Mouse (Mus musculus): ENCODE data around the gene Ablim1. TPM values are rescaled to one million over a fixed set of nuclear protein-coding genes. Genes with fewer than 3 reads are reported as not detected.

Ablim1 gene
- polyA plus RNA-seq, 1 experiment from 2014 or later: 26.6 TPM

GRCm38 (mm10) chr19:57182938-57183720 lies 131.6 kb downstream of the Ablim1 start:
- Histone ChIP-seq H3K4me2 (replicated peaks) (no peak overlapping the region), H3K4me1 (no peaks in the 10 kb centered on the region), H3K9me3 (replicated peaks) (no peaks in the 10 kb centered on the region), H3K27me3 (no peaks in the 10 kb centered on the region), H3K27ac (no peak overlapping the region), H3K9ac (no peak overlapping the region), H3K36me3 (no peaks in the 10 kb centered on the region), H3K4me3 (no peak overlapping the region)
- no peak for ATAC-seq (ENCODE audit: low FRiP score)
- WGBS: 89% methylated on average over 13 of the region's 13 CpGs

DNA sequence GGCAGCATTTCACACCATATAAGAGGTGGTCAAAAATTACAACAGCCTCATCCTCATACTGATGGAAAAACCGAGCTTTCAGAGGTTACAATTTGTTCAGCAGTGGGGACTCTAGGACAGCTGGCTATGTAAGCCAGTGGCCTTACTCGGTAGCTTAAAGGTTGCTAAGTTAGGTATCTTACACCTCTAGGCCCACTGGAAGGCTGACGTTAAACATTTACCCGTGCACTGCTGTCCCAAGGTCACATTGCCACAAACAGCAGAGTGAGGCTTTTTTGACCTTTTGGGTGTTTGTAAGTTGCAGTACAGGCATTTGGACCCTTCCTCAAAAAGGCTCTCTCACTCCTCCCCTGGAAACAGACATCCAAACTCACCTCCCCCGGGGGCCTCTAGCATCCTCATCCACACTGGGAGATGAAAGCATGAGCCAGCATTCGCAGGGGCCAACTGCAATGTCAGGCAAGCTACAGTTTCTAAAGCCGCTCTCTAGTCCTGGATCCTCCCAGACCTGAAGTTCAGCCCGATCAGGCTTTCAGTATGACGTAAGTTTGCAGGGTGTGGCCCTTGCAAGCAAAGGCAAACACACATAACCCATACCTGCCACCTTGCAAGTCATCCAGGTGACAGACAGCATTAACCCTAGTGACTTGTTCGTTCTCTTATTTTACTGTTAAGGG lies 132.7 kb downstream of the Ablim1 start:
- no peak overlapping the region for H3K4me2 ChIP-seq (replicated peaks)
- no peak for ATAC-seq (ENCODE audit: low FRiP score)
- no peak overlapping the region for H3K9ac ChIP-seq
- no peak overlapping the region for H3K27ac ChIP-seq
- no peak overlapping the region for H3K4me3 ChIP-seq
- H3K36me3 ChIP-seq: no peaks in the 10 kb centered on the region
- H3K9me3 ChIP-seq (replicated peaks): no peaks in the 10 kb centered on the region
- 85% methylated on average over 10 of the region's 10 CpGs for WGBS
- H3K4me1 ChIP-seq: no peaks in the 10 kb centered on the region
- H3K27me3 ChIP-seq: no peaks in the 10 kb centered on the region

- Histone ChIP-seq H3K4me2 (replicated peaks) (no peak overlapping the region), H3K36me3 (no peaks in the 10 kb centered on the region), H3K9me3 (replicated peaks) (no peaks in the 10 kb centered on the region), H3K4me1 (no peaks in the 10 kb centered on the region), H3K9ac (no peak overlapping the region), H3K4me3 (no peak overlapping the region), H3K27me3 (no peaks in the 10 kb centered on the region), H3K27ac (no peak overlapping the region)
- WGBS: 94% methylated on average over 6 of the region's 6 CpGs
- no peak for ATAC-seq (ENCODE audit: low FRiP score)
These were observed 133.4 kb downstream of the Ablim1 start for GRCm38 (mm10) chr19:57181317-57181716.

GRCm38 (mm10) chr19:57180908-57181307 lies 133.8 kb downstream of the Ablim1 start:
- Histone ChIP-seq H3K4me2 (replicated peaks) (no peak overlapping the region), H3K36me3 (no peaks in the 10 kb centered on the region), H3K9me3 (replicated peaks) (no peaks in the 10 kb centered on the region), H3K27me3 (no peaks in the 10 kb centered on the region), H3K27ac (no peak overlapping the region), H3K4me3 (no peak overlapping the region), H3K9ac (no peak overlapping the region), H3K4me1 (no peaks in the 10 kb centered on the region)
- WGBS: 88% methylated on average over 3 of the region's 3 CpGs
- ATAC-seq (ENCODE audit: low FRiP score): no peak

GRCm38 (mm10) chr19:57180333-57180732 lies 134.4 kb downstream of the Ablim1 start:
- 78% methylated on average over 9 of the region's 9 CpGs for WGBS
- H3K36me3 ChIP-seq: no peaks in the 10 kb centered on the region

DNA sequence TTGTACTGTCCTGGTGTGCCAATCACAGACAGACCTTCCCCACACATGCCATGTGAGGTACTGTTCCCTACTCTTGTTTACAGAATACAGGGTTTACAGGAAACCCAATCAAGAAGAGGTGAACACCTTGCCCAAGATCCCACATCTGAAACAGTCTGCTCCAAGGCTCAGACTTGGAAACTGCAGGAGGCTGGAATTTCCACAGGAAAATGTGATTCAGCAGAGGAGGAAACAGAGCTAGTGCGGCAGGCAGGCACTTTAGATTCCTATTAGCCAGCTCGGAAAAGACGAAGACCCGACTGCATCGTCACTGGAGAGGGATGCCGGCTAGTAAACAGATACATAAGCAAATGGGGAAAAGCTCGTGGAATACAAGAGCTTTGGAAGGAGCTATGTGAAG lies 135.4 kb downstream of the Ablim1 start:
- Histone ChIP-seq H3K27ac (no peak overlapping the region), H3K4me1 (no peaks in the 10 kb centered on the region), H3K27me3 (no peaks in the 10 kb centered on the region), H3K9ac (no peak overlapping the region), H3K4me2 (replicated peaks) (no peak overlapping the region), H3K9me3 (replicated peaks) (no peaks in the 10 kb centered on the region), H3K4me3 (no peak overlapping the region), H3K36me3 (no peaks in the 10 kb centered on the region)
- no peak for ATAC-seq (ENCODE audit: low FRiP score)
- 82% methylated on average over 7 of the region's 7 CpGs for WGBS

More at GRCm38 (mm10) chr19:57180333-57180732, 134.4 kb downstream of the Ablim1 start:
- no peak overlapping the region for H3K27ac ChIP-seq
- no peaks in the 10 kb centered on the region for H3K9me3 ChIP-seq (replicated peaks)
- no peaks in the 10 kb centered on the region for H3K27me3 ChIP-seq
- no peak overlapping the region for H3K9ac ChIP-seq
- no peak overlapping the region for H3K4me3 ChIP-seq
- H3K4me2 ChIP-seq (replicated peaks): no peak overlapping the region
- H3K4me1 ChIP-seq: no peaks in the 10 kb centered on the region
- no peak for ATAC-seq (ENCODE audit: low FRiP score)

- Histone ChIP-seq H3K27ac (no peak overlapping the region), H3K4me2 (replicated peaks) (no peak overlapping the region), H3K27me3 (no peaks in the 10 kb centered on the region), H3K9ac (no peak overlapping the region), H3K4me3 (no peak overlapping the region), H3K36me3 (no peaks in the 10 kb centered on the region), H3K4me1 (no peaks in the 10 kb centered on the region), H3K9me3 (replicated peaks) (no peaks in the 10 kb centered on the region)
- 62% methylated on average over 6 of the region's 6 CpGs for WGBS
- ATAC-seq (ENCODE audit: low FRiP score): no peak
These were observed 137.4 kb downstream of the Ablim1 start for GRCm38 (mm10) chr19:57177334-57177733.

DNA sequence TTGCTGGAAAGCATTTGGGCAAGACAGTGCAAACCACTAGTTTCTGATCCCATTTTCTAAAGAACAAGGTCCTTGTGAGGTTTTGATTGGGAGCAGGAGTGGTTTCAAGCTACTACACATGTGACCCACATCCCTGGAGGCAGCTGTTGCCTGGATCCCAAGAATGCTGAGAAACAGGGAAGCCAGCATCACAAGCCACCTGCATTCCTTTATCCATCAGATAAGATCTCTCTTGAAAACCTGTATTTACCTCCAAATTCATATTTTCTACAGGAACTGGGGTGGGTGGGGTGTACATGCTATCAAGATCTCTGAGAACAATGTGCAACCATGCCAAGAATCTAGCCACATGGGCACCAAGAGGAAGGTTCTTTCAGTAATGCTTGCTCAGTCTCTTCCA lies 139.6 kb downstream of the Ablim1 start:
- H3K4me1 ChIP-seq: no peaks in the 10 kb centered on the region
- no peaks in the 10 kb centered on the region for H3K9me3 ChIP-seq (replicated peaks)
- no peak for ATAC-seq (ENCODE audit: low FRiP score)
- H3K4me3 ChIP-seq: no peak overlapping the region
- H3K9ac ChIP-seq: no peak overlapping the region
- H3K27ac ChIP-seq: no peak overlapping the region
- no peak overlapping the region for H3K4me2 ChIP-seq (replicated peaks)
- no peaks in the 10 kb centered on the region for H3K36me3 ChIP-seq
- H3K27me3 ChIP-seq: no peaks in the 10 kb centered on the region

GRCm38 (mm10) chr19:57174541-57174940 lies 140.2 kb downstream of the Ablim1 start:
- H3K36me3 ChIP-seq: no peaks in the 10 kb centered on the region
- WGBS: 81% methylated on average over 5 of the region's 5 CpGs
- no peak overlapping the region for H3K4me2 ChIP-seq (replicated peaks)
- H3K27ac ChIP-seq: no peak overlapping the region
- no peaks in the 10 kb centered on the region for H3K27me3 ChIP-seq
- no peaks in the 10 kb centered on the region for H3K4me1 ChIP-seq
- no peak overlapping the region for H3K9ac ChIP-seq
- H3K9me3 ChIP-seq (replicated peaks): no peaks in the 10 kb centered on the region
- no peak for ATAC-seq (ENCODE audit: low FRiP score)
- H3K4me3 ChIP-seq: no peak overlapping the region

- Histone ChIP-seq H3K4me1 (no peaks in the 10 kb centered on the region), H3K4me3 (no peak overlapping the region), H3K9ac (no peak overlapping the region), H3K36me3 (no peaks in the 10 kb centered on the region), H3K27ac (no peak overlapping the region), H3K9me3 (replicated peaks) (no peaks in the 10 kb centered on the region), H3K4me2 (replicated peaks) (no peak overlapping the region), H3K27me3 (no peaks in the 10 kb centered on the region)
- no peak for ATAC-seq (ENCODE audit: low FRiP score)
- 82% methylated on average over 5 of the region's 5 CpGs for WGBS
These were observed 140.7 kb downstream of the Ablim1 start for GRCm38 (mm10) chr19:57174045-57174444.

DNA sequence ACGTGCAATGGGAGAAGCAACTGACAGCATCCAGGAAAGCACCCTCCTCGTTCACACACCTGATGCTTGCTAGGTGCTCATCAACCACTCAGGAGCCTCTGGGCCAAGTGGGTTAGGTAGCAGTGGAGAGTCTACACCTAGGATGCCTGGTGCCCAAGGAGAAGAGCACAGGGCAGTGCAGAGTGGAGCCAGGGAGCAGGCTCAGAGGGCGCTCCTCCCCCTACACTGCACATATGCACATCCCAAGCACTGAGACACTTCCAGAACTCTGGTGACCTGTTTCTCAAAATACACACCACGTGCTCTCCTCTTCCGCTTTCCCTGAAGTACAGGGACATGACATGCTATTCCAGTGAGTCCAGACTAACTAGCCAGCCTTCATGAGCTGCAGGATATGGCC lies 142.4 kb downstream of the Ablim1 start:
- Histone ChIP-seq H3K9ac (no peak overlapping the region), H3K9me3 (replicated peaks) (no peaks in the 10 kb centered on the region), H3K36me3 (no peaks in the 10 kb centered on the region), H3K27ac (no peak overlapping the region), H3K4me3 (no peak overlapping the region), H3K4me2 (replicated peaks) (no peak overlapping the region), H3K27me3 (no peaks in the 10 kb centered on the region), H3K4me1 (no peaks in the 10 kb centered on the region)
- ATAC-seq (ENCODE audit: low FRiP score): no peak
- 88% methylated on average over 5 of the region's 5 CpGs for WGBS

DNA sequence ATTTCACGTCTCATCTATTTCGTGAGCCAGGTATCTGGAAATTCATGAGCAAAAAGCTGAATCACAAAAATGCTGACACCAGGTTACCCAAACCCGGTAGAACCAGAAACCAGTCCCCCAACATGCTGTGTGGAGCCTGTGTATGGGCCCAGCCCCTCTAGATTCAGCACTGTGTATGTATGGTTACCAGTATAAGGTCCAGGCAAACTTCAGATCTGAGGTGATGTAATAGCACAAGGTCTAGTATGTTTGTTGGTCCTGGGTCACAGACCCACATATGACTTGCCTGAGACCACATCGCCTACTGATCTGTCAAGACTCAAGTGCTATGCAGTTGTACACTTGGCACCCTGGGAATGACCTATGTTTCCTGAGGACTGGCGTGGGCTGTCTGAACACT lies 143.8 kb downstream of the Ablim1 start:
- H3K36me3 ChIP-seq: no peaks in the 10 kb centered on the region
- WGBS: 86% methylated on average over 5 of the region's 5 CpGs
- no peaks in the 10 kb centered on the region for H3K27me3 ChIP-seq
- no peak for ATAC-seq (ENCODE audit: low FRiP score)
- H3K9me3 ChIP-seq (replicated peaks): no peaks in the 10 kb centered on the region
- H3K9ac ChIP-seq: no peak overlapping the region
- no peak overlapping the region for H3K27ac ChIP-seq
- H3K4me1 ChIP-seq: 0 out of 2 replicates have a peak, but pooled peaks cover 2% of the 10 kb centered on the region
- no peak overlapping the region for H3K4me2 ChIP-seq (replicated peaks)
- no peak overlapping the region for H3K4me3 ChIP-seq

- H3K9ac ChIP-seq: no peak overlapping the region
- 80% methylated on average over 2 of the region's 2 CpGs for WGBS
- H3K4me3 ChIP-seq: no peak overlapping the region
- H3K36me3 ChIP-seq: no peaks in the 10 kb centered on the region
- H3K9me3 ChIP-seq (replicated peaks): no peaks in the 10 kb centered on the region
- no peak overlapping the region for H3K27ac ChIP-seq
- ATAC-seq (ENCODE audit: low FRiP score): no peak
- H3K27me3 ChIP-seq: no peaks in the 10 kb centered on the region
- H3K4me1 ChIP-seq: 0 out of 2 replicates have a peak, but pooled peaks cover 2% of the 10 kb centered on the region
- H3K4me2 ChIP-seq (replicated peaks): no peak overlapping the region
These were observed 145.2 kb downstream of the Ablim1 start for GRCm38 (mm10) chr19:57169485-57169884.

Data from hindbrain, embryonic 12.5 days (tissue).